Mouse (Mus musculus) hindbrain, embryonic 16.5 days (tissue): ENCODE results near the gene Tmem200a. TPM values are rescaled to one million over a fixed set of nuclear protein-coding genes. Genes with fewer than 3 reads are reported as not detected.
A peak's percentile ranks its signal among the peaks of the same experiment; 100 is the strongest.

Experiments used
- ATAC-seq: fragments of 200-750 bp; cut with Nextera tagmentation; 2 replicates; pipeline ENCODE4 v1.8.0; 2017; ENCODE audit warnings: moderate TSS enrichment, moderate library complexity
- H3K27ac ChIP-seq: fragments of 300-500 bp; sonication (generic); 2 replicates; pipeline ENCODE4 v1.5.1; 2014; ENCODE audit warnings: low read depth, mild to moderate bottlenecking, control low read depth, low read length, moderate library complexity
- H3K27me3 ChIP-seq: fragments of 300-500 bp; sonication (generic); replicated peaks from 2 replicates; pipeline ENCODE4 v1.6.1; 2014; ENCODE audit warnings: low read length; ENCODE audit not compliant: control insufficient read depth, insufficient read depth
- H3K36me3 ChIP-seq: fragments of 300-500 bp; sonication (generic); 2 replicates; pipeline ENCODE4 v1.6.1; 2014; ENCODE audit warnings: mild to moderate bottlenecking, low read length, moderate library complexity, mixed read lengths; ENCODE audit not compliant: control insufficient read depth, insufficient read depth
- H3K4me1 ChIP-seq: fragments of 300-500 bp; sonication (generic); 2 replicates; pipeline ENCODE4 v1.6.1; 2014; ENCODE audit warnings: low read depth, low read length; ENCODE audit not compliant: control insufficient read depth, insufficient read depth
- H3K4me2 ChIP-seq: fragments of 300-500 bp; sonication (generic); 2 replicates; pipeline ENCODE4 v1.6.1; 2014; ENCODE audit warnings: mild to moderate bottlenecking, low read length, control low read depth, moderate library complexity
- H3K4me3 ChIP-seq: fragments of 300-500 bp; sonication (generic); 2 replicates; pipeline ENCODE4 v1.5.1; 2014; ENCODE audit warnings: mild to moderate bottlenecking, low read length, control low read depth, moderate library complexity
- H3K9ac ChIP-seq: fragments of 300-500 bp; sonication (generic); 2 replicates; pipeline ENCODE4 v1.6.1; 2014; ENCODE audit warnings: low read depth, mild to moderate bottlenecking, control low read depth, low read length, moderate library complexity
- H3K9me3 ChIP-seq: fragments of 300-500 bp; sonication (generic); 2 replicates; pipeline ENCODE4 v1.6.1; 2014; ENCODE audit warnings: mild to moderate bottlenecking, low read length, moderate library complexity; ENCODE audit not compliant: control insufficient read depth
- WGBS: fragments of 180-500 bp; shearing (Covaris S2); extraction: QIAGEN DNeasy Blood & Tissue Kit; methylation state at CpG from one replicate; pipeline ENCODE4 v1.1.7; 2014; 5-methylcytosine and 5-hydroxymethylcytosine counted together
- polyA plus RNA-seq: library from polyadenylated mRNA; unstranded; fragments of >200 nt; fragmentation: Nextera tagmentation; extraction: Ambion mirVana; gene quantifications from 2 replicates; pipeline ENCODE4 v1.2.1, GENCODE M21; 2015

The Tmem200a gene
- polyA plus RNA-seq, 1 experiment from 2014 or later: 22.7 TPM

- H3K36me3 ChIP-seq: no peaks in the 10 kb centered on the region
- 62% methylated on average over 9 of the region's 9 CpGs for WGBS
- no peak overlapping the region for H3K27ac ChIP-seq
- no peaks in the 10 kb centered on the region; the same call in 1 of the 2 replicates for H3K4me1 ChIP-seq
- H3K9ac ChIP-seq: no peak overlapping the region
- no peaks in the 10 kb centered on the region for H3K27me3 ChIP-seq
- no peaks in the 10 kb centered on the region for H3K9me3 ChIP-seq
- H3K4me3 ChIP-seq: peak overlapping the region; percentile 86
- H3K4me2 ChIP-seq: peak overlapping the region; percentile 74
- no peak for ATAC-seq
Observed at GRCm38 (mm10) chr10:26076949-26077348, 1.9 kb downstream of the Tmem200a start.

GRCm38 (mm10) chr10:26071986-26072385 lies 6.9 kb downstream of the Tmem200a start:
- no peaks in the 10 kb centered on the region; the same call in 1 of the 2 replicates for H3K9me3 ChIP-seq
- H3K4me1 ChIP-seq: peaks cover 4% of the 10 kb centered on the region; the same call in 1 of the 2 replicates
- WGBS: 85% methylated on average over 5 of the region's 5 CpGs
- no peak overlapping the region for H3K4me2 ChIP-seq
- no peak overlapping the region for H3K4me3 ChIP-seq
- H3K36me3 ChIP-seq: peaks cover 6% of the 10 kb centered on the region; the same call in 1 of the 2 replicates
- no peaks in the 10 kb centered on the region for H3K27me3 ChIP-seq
- ATAC-seq: no peak
- H3K9ac ChIP-seq: no peak overlapping the region
- no peak overlapping the region for H3K27ac ChIP-seq

GRCm38 (mm10) chr10:26063071-26063470 lies 15.8 kb downstream of the Tmem200a start:
- no peak overlapping the region for H3K27ac ChIP-seq
- 90% methylated on average over 4 of the region's 4 CpGs for WGBS
- no peaks in the 10 kb centered on the region; the same call in 1 of the 2 replicates for H3K9me3 ChIP-seq
- ATAC-seq: no peak
- no peak overlapping the region for H3K4me3 ChIP-seq
- H3K36me3 ChIP-seq: peaks cover 1% of the 10 kb centered on the region; the same call in 1 of the 2 replicates
- H3K4me2 ChIP-seq: no peak overlapping the region
- H3K27me3 ChIP-seq: no peaks in the 10 kb centered on the region
- H3K9ac ChIP-seq: no peak overlapping the region
- H3K4me1 ChIP-seq: no peaks in the 10 kb centered on the region

- Histone ChIP-seq H3K4me1 (no peaks in the 10 kb centered on the region), H3K27ac (no peak overlapping the region), H3K9ac (no peak overlapping the region), H3K4me2 (no peak overlapping the region), H3K36me3 (no peaks in the 10 kb centered on the region), H3K27me3 (no peaks in the 10 kb centered on the region), H3K4me3 (no peak overlapping the region), H3K9me3 (no peaks in the 10 kb centered on the region)
- no peak for ATAC-seq
- WGBS: 88% methylated on average over 3 of the region's 3 CpGs
Observed at GRCm38 (mm10) chr10:26059662-26060307, 19.1 kb downstream of the Tmem200a start.

GRCm38 (mm10) chr10:26051177-26051576 lies 27.7 kb downstream of the Tmem200a start:
- Histone ChIP-seq H3K4me2 (no peak overlapping the region), H3K9me3 (no peaks in the 10 kb centered on the region), H3K27ac (no peak overlapping the region), H3K36me3 (no peaks in the 10 kb centered on the region), H3K4me1 (no peaks in the 10 kb centered on the region), H3K27me3 (no peaks in the 10 kb centered on the region), H3K4me3 (no peak overlapping the region), H3K9ac (no peak overlapping the region)
- ATAC-seq: no peak
- 91% methylated on average over 2 of the region's 2 CpGs for WGBS

GRCm38 (mm10) chr10:26034931-26035330 lies 43.9 kb downstream of the Tmem200a start:
- Histone ChIP-seq H3K4me3 (no peak overlapping the region), H3K4me1 (no peaks in the 10 kb centered on the region), H3K4me2 (no peak overlapping the region), H3K9ac (no peak overlapping the region), H3K27ac (no peak overlapping the region), H3K27me3 (no peaks in the 10 kb centered on the region), H3K9me3 (no peaks in the 10 kb centered on the region), H3K36me3 (no peaks in the 10 kb centered on the region)
- peak; percentile 69 for ATAC-seq
- 74% methylated on average over 5 of the region's 5 CpGs for WGBS

- Histone ChIP-seq H3K9me3 (no peaks in the 10 kb centered on the region), H3K27me3 (no peaks in the 10 kb centered on the region), H3K9ac (no peak overlapping the region), H3K4me2 (no peak overlapping the region), H3K4me1 (no peaks in the 10 kb centered on the region), H3K27ac (no peak overlapping the region), H3K36me3 (no peaks in the 10 kb centered on the region), H3K4me3 (no peak overlapping the region)
- WGBS: 73% methylated on average over 3 of the region's 3 CpGs
- no peak for ATAC-seq
Observed at GRCm38 (mm10) chr10:26018740-26019139, 60.1 kb downstream of the Tmem200a start.

- 69% methylated on average over 1 of the region's 1 CpGs for WGBS
- no peak for ATAC-seq
Observed at GRCm38 (mm10) chr10:26014298-26014697, 64.6 kb downstream of the Tmem200a start.

GRCm38 (mm10) chr10:26008948-26009347 lies 69.9 kb downstream of the Tmem200a start:
- WGBS: 55% methylated on average over 5 of the region's 5 CpGs
- H3K4me2 ChIP-seq: no peak overlapping the region
- no peak overlapping the region for H3K4me3 ChIP-seq
- H3K27me3 ChIP-seq: no peaks in the 10 kb centered on the region
- H3K36me3 ChIP-seq: no peaks in the 10 kb centered on the region
- no peaks in the 10 kb centered on the region for H3K4me1 ChIP-seq
- ATAC-seq: no peak
- no peaks in the 10 kb centered on the region for H3K9me3 ChIP-seq
- H3K27ac ChIP-seq: 0 out of 2 replicates have a peak overlapping the region, but pooled peaks have one; percentile 23
- H3K9ac ChIP-seq: no peak overlapping the region

More at GRCm38 (mm10) chr10:26014298-26014697, 64.6 kb downstream of the Tmem200a start:
- Histone ChIP-seq H3K9me3 (no peaks in the 10 kb centered on the region), H3K4me3 (no peak overlapping the region), H3K4me1 (no peaks in the 10 kb centered on the region), H3K4me2 (no peak overlapping the region), H3K36me3 (no peaks in the 10 kb centered on the region), H3K9ac (no peak overlapping the region), H3K27ac (no peak overlapping the region), H3K27me3 (no peaks in the 10 kb centered on the region)
